Mouse (Mus musculus) CD8-positive naive resting alpha-beta T cell, adult 2 months (primary cell): Measurements from ENCODE around the gene Gns.
"Not testable (repeated sequence)": the region's sequence is repeated elsewhere in the genome, so short reads cannot be mapped to it uniquely, and the experiment has no call there.

Experiments used
- DNase-seq, 2 experiments: peaks; one replicate each; pipeline ENCODE4 v3.0.0; 2022; ENCODE audit warnings: low read depth in 2 of 2, low spot score in 2 of 2

Gene Gns

GRCm38 (mm10) chr10:121364801-121365564 lies at the start of gene Gns:
Gene Gns, plus strand, starts transcription at chr10:121365090.
- peak; percentile 58 to 70 for DNase-seq

GRCm38 (mm10) chr10:121315321-121316283 lies 49.3 kb upstream of the Gns start:
- peak in 1 of 2 experiments; percentile 19 for DNase-seq

- peak in 1 of 2 experiments; percentile 41 for DNase-seq
These were observed 48.5 kb upstream of the Gns start for GRCm38 (mm10) chr10:121316361-121316760.

- DNase-seq = no peak
These were observed 46.4 kb upstream of the Gns start for GRCm38 (mm10) chr10:121318397-121318950.

GRCm38 (mm10) chr10:121323493-121323892 lies 41.4 kb upstream of the Gns start:
- DNase-seq = no peak

GRCm38 (mm10) chr10:121326167-121326566 lies 38.7 kb upstream of the Gns start:
- peak in 1 of 2 experiments; percentile 18 for DNase-seq

- DNase-seq = no peak
These were observed 35.3 kb upstream of the Gns start for GRCm38 (mm10) chr10:121329586-121329985.

- DNase-seq = peak; percentile 63 to 78
These were observed 34.0 kb upstream of the Gns start for GRCm38 (mm10) chr10:121330940-121331339.

- DNase-seq = peak; percentile 66 to 72
These were observed 30.3 kb upstream of the Gns start for GRCm38 (mm10) chr10:121334576-121334975.

GRCm38 (mm10) chr10:121336536-121336935 lies 28.4 kb upstream of the Gns start:
- not testable (repeated sequence) for DNase-seq

GRCm38 (mm10) chr10:121340754-121341593 lies 23.9 kb upstream of the Gns start:
- DNase-seq = no peak

- DNase-seq = no peak
These were observed 22.6 kb upstream of the Gns start for GRCm38 (mm10) chr10:121342260-121342659.

- DNase-seq = no peak
These were observed 21.0 kb upstream of the Gns start for GRCm38 (mm10) chr10:121343867-121344266.

- no peak for DNase-seq
These were observed 15.6 kb upstream of the Gns start for GRCm38 (mm10) chr10:121349244-121349643.

- no peak for DNase-seq
These were observed 14.4 kb upstream of the Gns start for GRCm38 (mm10) chr10:121350357-121351065.

GRCm38 (mm10) chr10:121351066-121351581 lies 13.8 kb upstream of the Gns start, which contains the start of gene Tbc1d30:
Gene Tbc1d30, minus strand, starts transcription at chr10:121351278.
- peak in 1 of 2 experiments; percentile 5 for DNase-seq

GRCm38 (mm10) chr10:121351692-121352290 lies 13.1 kb upstream of the Gns start:
- no peak for DNase-seq

GRCm38 (mm10) chr10:121360358-121360757 lies 4.5 kb upstream of the Gns start:
- no peak for DNase-seq

GRCm38 (mm10) chr10:121363201-121363600 lies 1.7 kb upstream of the Gns start:
- DNase-seq = no peak
